Mouse (Mus musculus) frontal cortex, postnatal 10 days (tissue): Measurements from ENCODE around the gene 5730522E02Rik.

Experiments used
- DNase-seq, 2 experiments: peaks; one replicate each; pipeline ENCODE4 v3.0.0; 2022; ENCODE audit warnings: low spot score in 2 of 2, mixed read lengths in 1 of 2

The 5730522E02Rik gene

GRCm38 (mm10) chr11:25679856-25680255, 530.7 kb downstream of the 5730522E02Rik start:
- no peak for DNase-seq

DNA sequence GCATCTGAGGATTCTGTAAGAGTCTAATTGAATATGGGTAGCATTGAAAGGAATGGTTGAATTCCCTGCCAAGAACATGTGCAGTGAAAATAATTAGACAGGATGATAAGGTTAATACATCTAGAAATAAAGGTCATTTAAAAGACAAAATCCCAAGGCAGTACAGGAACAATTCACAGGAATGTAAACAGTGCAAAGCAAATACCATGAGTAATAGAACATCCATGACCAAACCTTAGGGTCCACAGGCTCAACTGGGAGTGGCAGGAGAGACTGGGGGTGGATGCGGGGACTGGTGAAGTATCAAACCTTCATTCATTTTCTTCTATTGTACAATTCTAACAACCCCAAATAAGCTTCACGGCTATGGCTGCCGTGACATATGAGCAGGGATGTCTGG, 536.4 kb downstream of the 5730522E02Rik start:
- DNase-seq = no peak

DNA sequence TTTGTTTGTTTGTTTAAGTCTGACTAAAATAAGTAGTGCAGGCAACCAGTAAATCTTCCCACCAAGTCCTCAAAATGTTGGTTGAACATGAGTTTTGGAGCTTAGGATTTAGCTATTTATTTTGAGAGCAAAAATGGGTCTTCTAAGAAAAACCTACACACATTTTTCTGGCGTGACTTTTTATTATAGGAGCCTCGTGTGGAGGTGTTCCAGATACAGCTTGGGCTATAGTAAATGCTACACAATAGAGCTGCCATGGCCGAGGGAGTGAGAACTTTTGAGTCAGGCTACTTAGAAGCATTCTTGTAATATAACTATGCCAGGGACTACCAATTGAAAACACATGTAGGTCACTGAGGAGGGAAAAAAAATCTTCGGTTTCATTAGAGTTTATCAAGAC, 540.5 kb downstream of the 5730522E02Rik start:
- DNase-seq = no peak

DNA sequence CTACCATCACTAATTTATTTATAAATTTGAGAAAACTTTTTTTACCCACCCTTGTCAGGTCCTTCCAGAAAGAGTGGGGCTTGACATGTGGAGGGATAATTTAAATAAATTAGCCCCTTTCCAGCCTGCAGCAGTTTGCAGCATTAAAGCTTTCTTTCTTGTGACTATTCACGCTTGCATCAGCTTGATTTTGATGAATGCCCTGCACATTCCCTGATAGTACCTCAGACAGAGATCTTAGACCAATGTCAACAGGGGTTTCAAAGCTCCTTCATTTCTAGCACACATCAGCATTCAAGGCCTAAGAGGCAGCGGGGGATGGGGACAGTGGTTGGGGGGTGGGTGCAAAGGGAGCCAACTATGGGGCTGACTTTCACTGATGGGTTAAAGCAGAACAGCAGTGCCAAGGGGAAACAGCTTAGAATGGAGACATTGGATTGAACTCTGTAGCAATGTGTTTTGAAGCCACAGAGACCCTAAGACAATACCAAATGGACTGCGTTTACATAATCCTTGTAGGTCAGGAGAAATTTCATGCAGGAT, 545.9 kb downstream of the 5730522E02Rik start:
- no peak for DNase-seq

GRCm38 (mm10) chr11:25646282-25646681, 564.3 kb downstream of the 5730522E02Rik start:
- DNase-seq = no peak

DNA sequence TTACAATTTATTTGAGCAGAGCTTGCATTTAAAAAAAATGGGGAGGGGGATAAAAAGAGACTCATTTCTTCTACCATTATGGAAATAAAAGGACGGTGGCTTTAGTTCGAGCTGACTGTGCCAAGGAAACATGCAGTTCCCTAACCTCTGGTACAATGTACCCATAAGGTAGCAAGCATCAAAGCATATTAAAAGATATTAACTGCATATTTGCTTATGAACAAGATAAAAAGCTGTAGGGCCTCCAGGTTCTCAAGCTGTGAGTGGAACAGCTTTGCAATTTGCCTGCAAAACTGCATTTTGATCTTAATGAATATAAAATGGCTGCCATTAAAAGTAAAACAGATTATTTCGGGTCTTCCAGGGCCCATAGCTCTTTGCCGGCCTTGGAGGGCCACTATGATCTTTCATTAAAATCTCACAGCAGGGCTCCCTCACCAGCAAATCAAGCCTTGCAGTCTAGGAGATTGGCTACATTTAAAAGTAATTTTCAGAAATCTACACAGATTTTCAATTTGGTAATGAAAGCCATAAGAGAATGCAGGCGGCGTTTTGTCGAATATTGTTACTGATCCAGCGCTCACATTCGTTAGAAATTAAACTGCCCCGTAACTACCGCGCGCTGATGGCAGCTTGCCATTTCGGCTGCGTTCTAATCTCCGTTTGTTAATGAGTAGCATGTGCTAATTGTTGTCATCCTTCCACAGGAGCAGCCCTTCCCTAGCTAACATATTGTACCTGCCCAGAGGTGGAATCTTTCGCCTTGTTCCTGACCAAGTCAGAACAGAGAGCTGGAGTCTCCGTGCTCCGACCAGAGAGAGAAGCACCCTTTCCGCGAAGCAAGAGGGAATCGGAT, 565.6 kb downstream of the 5730522E02Rik start:
- peak in 1 of 2 experiments; percentile 17 for DNase-seq

- no peak for DNase-seq
These were observed 603.7 kb downstream of the 5730522E02Rik start for GRCm38 (mm10) chr11:25606886-25607285.

DNA sequence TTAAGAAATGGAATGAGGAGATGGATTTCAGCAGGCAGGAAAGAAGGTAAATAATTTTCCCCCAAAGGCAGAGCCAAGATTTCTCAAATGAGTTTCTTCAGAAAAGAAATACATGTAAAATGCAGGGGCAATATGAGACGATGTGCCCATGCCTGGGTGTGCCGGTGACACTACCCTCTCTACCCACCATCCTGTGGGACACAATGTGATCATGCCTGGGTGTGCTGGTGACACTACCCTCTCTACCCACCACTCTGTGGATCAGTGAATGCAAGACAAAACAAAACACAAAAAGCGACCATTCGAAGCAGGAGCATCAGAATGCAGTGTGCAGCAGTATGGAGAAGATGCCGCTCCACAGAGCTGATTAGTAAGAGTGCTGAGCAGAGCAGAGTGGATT, 610.5 kb downstream of the 5730522E02Rik start:
- DNase-seq = no peak

- DNase-seq = no peak
These were observed 615.3 kb downstream of the 5730522E02Rik start for GRCm38 (mm10) chr11:25595303-25595702.

DNA sequence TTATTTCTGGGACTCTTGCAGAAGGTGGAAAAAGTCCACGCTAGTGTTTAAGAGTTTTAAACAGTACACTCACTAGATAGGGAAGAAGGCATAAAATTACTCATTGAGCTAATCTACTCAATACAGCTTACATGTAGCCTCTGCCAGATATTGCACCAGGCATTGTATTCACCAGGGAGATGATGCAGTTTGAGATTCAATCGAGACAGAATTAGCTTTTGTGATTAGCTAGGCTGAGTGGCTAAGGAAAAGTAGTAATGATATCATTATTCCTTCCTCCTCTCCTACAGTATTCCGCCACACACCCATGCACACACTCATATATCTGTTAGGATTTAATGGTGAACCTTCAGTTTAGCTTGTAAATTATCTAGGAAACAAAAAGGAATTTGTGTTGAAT, 615.8 kb downstream of the 5730522E02Rik start:
- DNase-seq = no peak

DNA sequence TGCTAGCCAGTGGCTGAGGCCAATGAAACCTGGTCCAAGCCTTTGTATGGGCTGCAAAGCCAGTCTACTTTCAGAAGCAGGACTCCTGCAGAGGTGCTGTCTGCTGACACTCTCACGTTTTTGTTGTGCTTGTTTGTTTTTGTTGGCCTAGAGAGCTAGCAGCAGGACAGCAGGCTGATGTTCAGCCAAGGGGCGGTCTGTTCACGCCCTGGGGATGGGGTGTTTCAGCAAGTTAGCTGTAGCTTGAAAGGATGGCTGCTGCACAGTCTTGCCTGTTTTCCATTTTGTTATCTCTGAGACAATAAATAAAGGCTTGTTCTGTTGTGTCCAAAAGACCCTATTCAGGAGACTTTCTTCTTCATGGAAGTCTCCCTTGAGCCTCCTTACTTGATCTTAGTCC, 618.3 kb downstream of the 5730522E02Rik start:
- DNase-seq = peak in 1 of 2 experiments; percentile 13

DNA sequence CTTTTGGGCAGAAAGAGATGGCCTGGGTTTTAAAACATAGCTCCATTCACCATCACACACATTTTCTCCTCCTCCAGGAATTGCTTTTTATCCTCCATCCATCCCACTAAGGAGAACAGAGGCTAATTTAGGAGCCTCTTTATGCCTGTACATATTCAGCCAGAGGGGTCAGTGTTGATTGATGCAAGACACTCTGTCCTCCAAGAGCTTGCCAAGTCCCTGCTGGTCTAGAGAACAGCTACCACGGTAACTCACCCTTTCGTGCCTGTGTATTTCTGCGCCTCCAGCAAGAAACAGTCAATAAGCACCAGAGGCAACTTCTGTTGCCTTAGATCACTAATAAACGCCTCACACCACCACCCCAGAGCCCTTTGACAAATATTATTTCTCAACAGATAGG, 620.3 kb downstream of the 5730522E02Rik start:
- no peak for DNase-seq

DNA sequence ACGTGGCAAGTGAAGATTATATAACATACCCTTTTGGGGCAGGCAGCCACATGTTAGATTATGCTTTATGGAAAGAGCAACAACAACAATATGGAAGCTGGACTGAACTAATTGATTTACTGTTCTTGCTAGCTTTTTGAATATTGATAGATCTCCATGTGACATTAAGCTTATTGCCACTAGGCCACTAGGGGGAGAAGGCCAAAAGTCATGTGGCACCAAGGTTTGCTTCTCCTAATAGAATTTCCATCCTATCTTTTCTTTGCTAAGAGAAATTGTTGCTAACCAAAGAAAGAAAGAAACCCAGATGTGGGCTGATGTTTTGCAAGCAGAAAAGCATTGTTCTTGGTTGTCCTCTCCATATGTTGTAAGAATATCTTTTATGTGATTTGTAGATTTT, 621.1 kb downstream of the 5730522E02Rik start:
- DNase-seq = no peak

GRCm38 (mm10) chr11:25574129-25574465, 636.5 kb downstream of the 5730522E02Rik start:
- DNase-seq = no peak

DNA sequence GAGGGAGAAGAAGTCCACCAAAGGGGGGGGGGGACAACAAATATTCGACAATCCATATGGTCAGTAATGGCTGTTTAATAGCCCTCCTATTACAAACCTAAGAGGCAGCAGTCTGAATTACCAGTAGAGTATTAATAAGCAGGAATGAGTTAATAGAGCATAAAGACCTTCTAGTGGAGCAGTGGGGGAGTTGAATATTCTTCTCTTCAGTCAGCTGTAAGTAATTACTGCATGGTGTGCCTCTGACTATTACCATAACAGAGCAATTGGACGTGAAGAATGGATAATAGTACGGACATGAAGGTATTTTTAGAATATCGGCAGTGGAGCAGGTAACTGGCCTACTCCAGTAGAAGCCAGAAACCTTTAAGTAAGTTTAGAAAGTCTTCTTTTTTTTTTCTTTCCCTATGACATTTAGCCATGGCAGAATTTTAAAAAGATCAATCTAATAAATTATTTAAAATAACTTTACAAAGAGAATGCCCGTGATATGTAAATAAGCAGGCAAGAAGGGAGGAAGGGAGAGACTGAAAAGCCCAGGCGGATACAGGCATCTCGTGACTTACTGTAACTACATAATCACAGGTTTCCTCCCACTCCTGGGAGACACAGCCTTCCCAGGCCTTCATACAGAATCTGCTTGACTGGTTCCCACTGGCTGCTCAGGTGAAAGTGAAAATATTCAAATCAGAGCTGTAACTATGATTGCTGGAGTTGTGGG, 637.0 kb downstream of the 5730522E02Rik start:
- no peak for DNase-seq

- no peak for DNase-seq
These were observed 639.2 kb downstream of the 5730522E02Rik start for GRCm38 (mm10) chr11:25571396-25571795.
